Mouse (Mus musculus) kidney, embryonic 16.5 days (tissue): ENCODE data around the gene Cckbr. TPM values are rescaled to one million over a fixed set of nuclear protein-coding genes. Genes with fewer than 3 reads are reported as not detected.
A peak's percentile ranks its signal among the peaks of the same experiment; 100 is the strongest.

Experiments used
- ATAC-seq: fragments of 200-750 bp; cut with Nextera tagmentation; 2 replicates; pipeline ENCODE4 v1.8.0; 2017; ENCODE audit warnings: moderate TSS enrichment; ENCODE audit not compliant: low FRiP score, low TSS enrichment
- H3K27ac ChIP-seq: fragments of 300-500 bp; sonication (generic); 2 replicates; pipeline ENCODE4 v1.5.1; 2014; ENCODE audit warnings: low read length
- H3K27me3 ChIP-seq: fragments of 300-500 bp; sonication (generic); 2 replicates; pipeline ENCODE4 v1.6.1; 2014; ENCODE audit warnings: low read length, control low read depth, mixed read lengths; ENCODE audit not compliant: insufficient read depth
- H3K36me3 ChIP-seq: fragments of 300-500 bp; sonication (generic); 2 replicates; pipeline ENCODE4 v1.6.1; 2014; ENCODE audit warnings: low read length, control low read depth, mixed read lengths; ENCODE audit not compliant: insufficient read depth
- H3K4me1 ChIP-seq: fragments of 300-500 bp; sonication (generic); 2 replicates; pipeline ENCODE4 v1.6.1; 2014; ENCODE audit warnings: low read length, control low read depth, mixed read lengths; ENCODE audit not compliant: insufficient read depth
- H3K4me2 ChIP-seq: fragments of 300-500 bp; sonication (generic); replicated peaks from 2 replicates; pipeline ENCODE4 v1.6.1; 2014; ENCODE audit warnings: low read depth, low read length
- H3K4me3 ChIP-seq: fragments of 300-500 bp; sonication (generic); 2 replicates; pipeline ENCODE4 v1.5.1; 2014; ENCODE audit warnings: mild to moderate bottlenecking, low read length
- H3K9ac ChIP-seq: fragments of 300-500 bp; sonication (generic); replicated peaks from 2 replicates; pipeline ENCODE4 v1.6.1; 2014; ENCODE audit warnings: low read length
- H3K9me3 ChIP-seq: fragments of 300-500 bp; sonication (generic); 2 replicates; pipeline ENCODE4 v1.6.1; 2016; ENCODE audit warnings: low read length, control low read depth
- WGBS: fragments of 180-500 bp; shearing (Covaris S2); extraction: QIAGEN DNeasy Blood & Tissue Kit; methylation state at CpG from one replicate; pipeline ENCODE4 v1.1.7; 2014; 5-methylcytosine and 5-hydroxymethylcytosine counted together
- polyA plus RNA-seq: library from polyadenylated mRNA; unstranded; fragments of >200 nt; fragmentation: Nextera tagmentation; extraction: Ambion mirVana; gene quantifications from 2 replicates; pipeline ENCODE4 v1.2.1, GENCODE M21; 2015

Gene Cckbr
- polyA plus RNA-seq, 1 experiment from 2014 or later, result 0.67 TPM

- H3K27ac ChIP-seq, result no peak overlapping the region
- H3K9ac ChIP-seq, result no peak overlapping the region
- no peak; the same call in 1 of the 2 replicates for ATAC-seq
- no peak overlapping the region for H3K4me3 ChIP-seq
- 76% methylated on average over 6 of the region's 7 CpGs for WGBS
- no peaks in the 10 kb centered on the region for H3K9me3 ChIP-seq
- H3K27me3 ChIP-seq, result no peaks in the 10 kb centered on the region
- no peaks in the 10 kb centered on the region for H3K4me1 ChIP-seq
- no peaks in the 10 kb centered on the region for H3K36me3 ChIP-seq
- no peak overlapping the region for H3K4me2 ChIP-seq
Observed at GRCm38 (mm10) chr7:105475396-105475949, 49.9 kb downstream of the Cckbr start.

DNA sequence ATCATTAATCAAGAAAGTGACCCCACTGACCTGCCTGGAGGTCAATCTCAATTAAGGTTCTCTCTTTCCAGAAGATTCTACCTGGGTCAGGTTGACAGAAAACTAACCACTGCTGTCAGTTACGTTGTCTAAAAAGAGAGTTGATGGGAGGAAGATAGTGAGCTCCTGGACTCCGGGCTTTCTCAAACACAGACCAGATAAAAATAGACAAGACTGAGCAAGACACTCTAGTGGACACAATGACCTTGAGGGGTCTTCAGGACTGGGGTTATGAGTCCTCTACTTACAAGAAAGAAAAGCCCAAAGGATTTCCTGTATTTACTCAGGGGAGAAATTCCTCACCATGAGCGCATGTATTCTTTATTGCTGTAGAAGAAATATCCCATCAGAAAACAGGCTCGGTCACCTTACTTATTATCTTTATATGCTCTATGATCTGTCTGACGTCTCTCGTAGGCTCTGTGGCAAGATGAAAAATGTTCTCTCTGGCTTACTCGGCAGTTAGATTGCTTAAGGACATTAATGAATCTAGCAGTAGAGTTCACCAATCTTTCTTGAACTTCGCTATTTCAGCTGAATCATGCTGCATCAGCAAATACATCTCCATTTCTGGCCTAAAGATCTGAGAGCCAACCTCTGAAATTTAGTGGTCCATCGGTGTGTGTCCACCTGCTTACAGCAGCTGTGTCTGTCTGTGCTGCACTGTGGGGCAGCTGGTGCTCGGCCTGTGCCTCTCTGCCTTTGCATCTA is 51.3 kb downstream of the Cckbr start:
- H3K4me3 ChIP-seq, result no peak overlapping the region
- H3K27ac ChIP-seq, result no peak overlapping the region
- no peak overlapping the region for H3K4me2 ChIP-seq
- H3K9ac ChIP-seq, result no peak overlapping the region
- H3K9me3 ChIP-seq, result no peaks in the 10 kb centered on the region
- H3K36me3 ChIP-seq, result no peaks in the 10 kb centered on the region
- peaks cover 5% of the 10 kb centered on the region; the same call in 1 of the 2 replicates for H3K4me1 ChIP-seq
- H3K27me3 ChIP-seq, result no peaks in the 10 kb centered on the region
- no peak for ATAC-seq
- 70% methylated on average over 10 of the region's 10 CpGs for WGBS

GRCm38 (mm10) chr7:105477433-105477700 is 51.8 kb downstream of the Cckbr start:
- H3K4me1 ChIP-seq, result peaks cover 6% of the 10 kb centered on the region
- H3K9ac ChIP-seq, result no peak overlapping the region
- H3K27ac ChIP-seq, result no peak overlapping the region
- H3K4me3 ChIP-seq, result no peak overlapping the region
- 90% methylated on average over 1 of the region's 1 CpGs for WGBS
- ATAC-seq, result no peak
- no peaks in the 10 kb centered on the region for H3K36me3 ChIP-seq
- no peak overlapping the region for H3K4me2 ChIP-seq
- no peaks in the 10 kb centered on the region for H3K27me3 ChIP-seq
- no peaks in the 10 kb centered on the region for H3K9me3 ChIP-seq

GRCm38 (mm10) chr7:105477841-105478240 is 52.3 kb downstream of the Cckbr start:
- H3K27ac ChIP-seq, result no peak overlapping the region
- 56% methylated on average over 3 of the region's 3 CpGs for WGBS
- no peaks in the 10 kb centered on the region for H3K27me3 ChIP-seq
- H3K9me3 ChIP-seq, result no peaks in the 10 kb centered on the region
- H3K4me3 ChIP-seq, result no peak overlapping the region
- H3K4me2 ChIP-seq, result no peak overlapping the region
- 0 out of 2 replicates have a peak, but pooled peaks have one; percentile 7 for ATAC-seq
- no peaks in the 10 kb centered on the region for H3K36me3 ChIP-seq
- no peak overlapping the region for H3K9ac ChIP-seq
- peaks cover 10% of the 10 kb centered on the region for H3K4me1 ChIP-seq

DNA sequence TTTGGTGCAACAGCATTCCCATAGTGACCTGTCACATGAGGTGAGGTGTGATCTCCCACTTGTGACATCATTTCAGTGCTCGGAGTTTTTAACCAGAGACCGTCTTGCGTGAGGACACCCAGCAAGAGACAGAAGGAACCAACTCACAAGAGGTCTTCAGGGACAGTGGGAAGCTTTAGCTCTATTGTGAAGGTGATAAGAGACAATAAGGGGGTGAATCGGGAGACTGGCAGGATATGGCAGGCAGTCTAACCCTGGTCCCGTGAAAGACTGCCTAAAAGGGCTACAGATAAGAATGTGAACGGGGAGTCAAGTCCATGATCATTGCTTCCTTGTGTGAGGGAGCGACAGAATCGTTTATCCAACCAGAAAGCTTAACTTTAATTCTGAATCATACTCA is 52.8 kb downstream of the Cckbr start:
- no peak for ATAC-seq
- Histone ChIP-seq H3K27ac (no peak overlapping the region), H3K4me1 (peaks cover 10% of the 10 kb centered on the region), H3K9me3 (no peaks in the 10 kb centered on the region), H3K9ac (no peak overlapping the region), H3K27me3 (no peaks in the 10 kb centered on the region), H3K36me3 (no peaks in the 10 kb centered on the region), H3K4me3 (no peak overlapping the region), H3K4me2 (no peak overlapping the region)
- 83% methylated on average over 8 of the region's 8 CpGs for WGBS

- 89% methylated on average over 6 of the region's 6 CpGs for WGBS
- Histone ChIP-seq H3K9me3 (no peaks in the 10 kb centered on the region), H3K4me2 (no peak overlapping the region), H3K4me1 (peaks cover 10% of the 10 kb centered on the region), H3K27ac (no peak overlapping the region), H3K27me3 (no peaks in the 10 kb centered on the region), H3K36me3 (no peaks in the 10 kb centered on the region), H3K9ac (no peak overlapping the region), H3K4me3 (no peak overlapping the region)
- ATAC-seq, result no peak
Observed at GRCm38 (mm10) chr7:105479232-105479631, 53.7 kb downstream of the Cckbr start.

GRCm38 (mm10) chr7:105480081-105480480 is 54.5 kb downstream of the Cckbr start:
- H3K9ac ChIP-seq, result no peak overlapping the region
- H3K27ac ChIP-seq, result no peak overlapping the region
- H3K4me3 ChIP-seq, result peak overlapping the region; percentile 52; the same call in 1 of the 2 replicates

DNA sequence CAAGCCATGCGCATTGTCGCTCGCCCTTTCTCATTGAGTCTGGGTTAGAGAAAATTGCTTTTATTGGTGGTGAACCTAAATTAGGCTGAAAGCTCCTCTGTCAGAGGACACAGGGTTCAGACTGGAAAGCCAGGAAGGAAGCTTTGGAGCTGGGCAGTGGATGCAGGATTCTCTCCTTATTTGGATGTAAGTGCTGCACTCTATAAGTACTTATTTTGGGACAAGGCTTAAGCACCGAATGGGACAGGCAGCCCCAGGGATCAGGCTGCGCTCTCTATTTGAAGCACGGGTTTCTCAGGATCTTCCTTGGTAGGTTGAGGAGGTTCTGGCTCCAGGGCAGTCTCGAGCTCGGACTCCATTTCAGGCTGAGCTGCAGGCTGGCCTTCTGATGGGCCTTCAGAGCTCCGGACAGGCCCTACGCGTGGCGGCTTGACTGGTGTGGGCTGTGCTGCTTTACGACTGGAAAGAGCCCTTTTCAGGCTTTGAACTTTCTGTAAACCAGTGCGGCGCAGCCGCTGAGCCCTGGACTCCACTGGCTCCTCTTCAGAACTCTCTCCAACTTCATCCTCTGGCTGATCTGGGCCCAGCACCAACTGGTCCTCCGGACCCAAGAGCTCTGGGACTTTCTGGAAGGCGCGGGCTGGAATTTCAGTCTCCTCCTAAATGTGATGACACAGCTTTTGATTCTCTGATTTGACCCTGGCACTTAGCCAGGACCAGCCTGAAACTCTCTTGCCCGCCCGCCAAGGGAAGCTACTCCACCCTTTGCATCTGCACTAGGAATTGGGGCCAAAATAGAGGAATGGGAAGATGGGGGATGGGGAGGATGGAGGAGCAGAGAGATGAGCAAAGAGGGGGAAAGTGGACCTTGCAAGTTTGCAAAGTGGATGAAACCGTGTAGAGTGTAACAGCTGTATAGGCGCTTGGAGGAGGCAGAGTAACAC is 55.3 kb downstream of the Cckbr start:
- no peaks in the 10 kb centered on the region for H3K9me3 ChIP-seq
- peak overlapping the region; percentile 52 for H3K4me3 ChIP-seq
- H3K27me3 ChIP-seq, result no peaks in the 10 kb centered on the region
- peak overlapping the region; percentile 67 for H3K27ac ChIP-seq
- ATAC-seq, result no peak; the same call in 1 of the 2 replicates
- peaks cover 10% of the 10 kb centered on the region for H3K4me1 ChIP-seq
- no peaks in the 10 kb centered on the region for H3K36me3 ChIP-seq
- H3K4me2 ChIP-seq, result peak overlapping the region; percentile 74
- H3K9ac ChIP-seq, result peak overlapping the region; percentile 76
- WGBS, result 61% methylated on average over 23 of the region's 23 CpGs

More at GRCm38 (mm10) chr7:105480081-105480480, 54.5 kb downstream of the Cckbr start:
- Histone ChIP-seq H3K4me2 (peak overlapping the region; percentile 74), H3K36me3 (no peaks in the 10 kb centered on the region), H3K27me3 (no peaks in the 10 kb centered on the region), H3K4me1 (peaks cover 10% of the 10 kb centered on the region), H3K9me3 (no peaks in the 10 kb centered on the region)
- no peak for ATAC-seq
- WGBS, result 67% methylated on average over 5 of the region's 5 CpGs

- H3K27me3 ChIP-seq, result no peaks in the 10 kb centered on the region
- peak within 1 kb of the TSS; percentile 76 for H3K9ac ChIP-seq
- peak; percentile 85 for ATAC-seq
- H3K9me3 ChIP-seq, result no peaks in the 10 kb centered on the region
- no peaks in the 10 kb centered on the region for H3K36me3 ChIP-seq
- peaks cover 10% of the 10 kb centered on the region for H3K4me1 ChIP-seq
- peak within 1 kb of the TSS; percentile 74 for H3K4me2 ChIP-seq
- 3% methylated on average over 62 of the region's 63 CpGs for whole genome bisulfite sequencing
- peak within 1 kb of the TSS; percentile 67 for H3K27ac ChIP-seq
- H3K4me3 ChIP-seq, result peak within 1 kb of the TSS; percentile 52
Observed at GRCm38 (mm10) chr7:105481505-105482411, 56.2 kb downstream of the Cckbr start, which contains the start of gene Cavin3. Gene Cavin3 (minus strand): TSS chr7:105482300.
